Mouse (Mus musculus) cerebellum, adult 11 months (tissue): ENCODE data around the gene Tnk1.
A peak's percentile ranks its signal among the peaks of the same experiment; 100 is the strongest.
"Not testable (repeated sequence)": the region's sequence is repeated elsewhere in the genome, so short reads cannot be mapped to it uniquely, and the experiment has no call there.

ENCODE experiments used
- DNase-seq: peaks from one replicate; pipeline ENCODE4 v3.0.0; 2022

Tnk1 gene

DNA sequence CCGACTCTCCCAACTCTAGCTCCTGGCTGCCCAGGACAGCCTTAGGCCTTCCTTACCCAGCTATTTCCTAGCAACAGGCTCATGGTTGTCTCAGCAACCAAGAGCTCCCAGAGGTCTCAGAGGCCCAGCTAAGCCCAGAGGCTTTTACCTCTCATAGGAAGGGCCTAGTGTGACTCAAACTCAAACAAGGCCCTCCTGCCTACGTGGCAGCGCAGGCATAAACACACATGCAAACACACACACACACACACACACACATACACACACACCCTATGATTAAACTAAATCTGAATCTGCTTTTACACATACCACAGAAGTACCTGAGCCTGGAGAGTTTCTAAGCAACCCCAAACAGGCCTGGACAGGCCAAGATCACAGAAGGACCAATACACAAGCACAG is 19.9 kb upstream of the Tnk1 start:
- DNase-seq = no peak

DNA sequence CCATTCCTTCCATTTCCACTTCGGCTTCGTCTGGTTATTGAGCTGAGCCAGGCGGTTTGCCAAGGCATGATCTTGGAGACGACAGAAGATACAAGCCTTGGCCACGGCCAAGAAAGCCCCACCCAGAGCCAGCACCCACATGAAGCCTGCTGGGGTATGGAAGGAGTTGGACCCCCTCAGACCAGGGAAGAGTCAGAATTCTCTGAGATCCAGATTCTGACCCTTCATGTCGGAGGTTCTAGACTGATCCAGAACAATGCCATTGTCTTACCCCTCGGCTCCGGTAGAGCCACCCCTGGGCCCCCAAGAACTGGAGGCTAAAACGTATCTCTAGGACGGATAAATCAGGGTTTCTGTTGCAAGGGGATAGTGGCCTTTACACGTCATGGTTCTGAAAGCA is 19.3 kb upstream of the Tnk1 start, which contains the start of gene Tmem95:
Gene Tmem95, minus strand, starts transcription at position 141 of the 400 bp plus-strand sequence.
- DNase-seq = no peak

DNA sequence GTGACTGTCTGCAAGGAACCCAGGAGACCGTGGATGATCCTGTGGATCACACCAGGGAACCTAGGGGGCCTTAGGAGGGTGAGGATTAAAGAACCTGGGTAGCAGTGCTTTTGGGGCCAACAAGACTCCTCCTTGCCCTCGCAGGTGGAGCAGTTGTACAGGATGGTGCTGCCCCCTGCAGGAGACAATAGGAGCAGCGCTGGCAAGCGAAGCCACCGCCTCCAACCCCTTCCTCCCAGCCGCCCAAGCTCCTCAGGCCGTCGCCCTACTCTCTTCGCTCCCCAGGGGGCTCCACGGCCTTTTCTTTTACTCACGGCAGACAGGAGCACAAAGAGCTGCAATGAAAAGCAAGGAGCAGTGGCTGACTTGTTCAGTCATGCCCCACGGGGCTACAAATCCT is 18.3 kb upstream of the Tnk1 start:
- peak; percentile 79 for DNase-seq

DNA sequence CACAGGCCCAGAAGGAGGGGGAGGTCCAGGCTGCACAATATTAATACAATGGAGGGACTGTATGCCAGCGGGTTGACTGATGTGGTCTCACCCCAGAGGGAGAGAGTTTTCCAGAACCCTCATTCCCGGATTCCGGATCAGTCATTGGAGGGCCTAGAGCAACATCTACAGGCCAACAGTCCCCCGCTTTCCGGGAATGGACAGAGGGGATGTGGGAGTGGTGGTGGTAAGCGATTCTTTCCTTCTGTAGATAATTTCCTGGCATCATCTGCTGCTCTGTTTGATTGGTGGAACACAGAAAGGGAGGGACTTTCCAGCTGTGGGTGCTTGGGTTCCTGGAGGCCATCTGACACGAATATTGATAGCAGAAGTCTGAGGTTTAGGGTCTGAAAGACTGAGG is 17.7 kb upstream of the Tnk1 start:
- no peak for DNase-seq

DNA sequence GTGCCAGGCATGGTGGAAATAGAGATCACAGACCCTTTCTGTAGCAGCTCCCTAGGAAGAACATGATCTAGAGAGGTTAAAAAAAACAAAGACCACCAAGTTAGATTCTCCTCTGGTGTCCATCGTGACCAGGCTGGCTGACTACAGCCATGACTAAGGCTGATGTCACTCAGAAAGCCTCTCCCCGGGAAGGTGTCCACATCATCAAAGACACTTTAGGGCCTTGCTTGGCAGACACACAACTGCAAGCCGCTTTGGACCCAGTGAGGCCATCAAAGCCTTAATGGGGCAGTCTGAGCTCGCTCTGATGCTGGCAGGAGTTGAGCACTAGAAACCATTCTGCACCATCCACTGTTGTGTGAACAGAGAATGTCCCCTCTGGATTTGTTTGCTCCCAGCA is 13.9 kb upstream of the Tnk1 start:
- DNase-seq = no peak

DNA sequence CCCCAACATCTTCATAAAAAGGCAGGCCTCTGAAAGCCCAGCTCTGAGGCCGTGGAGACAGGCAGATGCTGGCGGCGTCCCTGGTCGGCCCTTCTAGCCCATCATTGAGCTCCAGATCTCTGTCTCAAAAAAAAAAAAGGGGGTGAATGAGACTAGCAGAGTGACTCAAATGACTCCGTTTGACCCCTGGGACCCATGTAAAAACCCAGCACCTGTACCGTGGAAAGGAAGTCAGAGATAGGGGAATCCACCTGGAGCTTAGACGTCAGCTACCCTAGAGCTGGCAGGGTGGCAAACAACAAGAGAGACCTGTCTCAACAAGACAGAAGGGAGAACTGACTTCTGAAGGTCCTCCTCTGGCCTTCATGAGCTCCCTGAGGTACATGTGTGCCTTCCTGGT is 13.3 kb upstream of the Tnk1 start:
- DNase-seq = no peak

DNA sequence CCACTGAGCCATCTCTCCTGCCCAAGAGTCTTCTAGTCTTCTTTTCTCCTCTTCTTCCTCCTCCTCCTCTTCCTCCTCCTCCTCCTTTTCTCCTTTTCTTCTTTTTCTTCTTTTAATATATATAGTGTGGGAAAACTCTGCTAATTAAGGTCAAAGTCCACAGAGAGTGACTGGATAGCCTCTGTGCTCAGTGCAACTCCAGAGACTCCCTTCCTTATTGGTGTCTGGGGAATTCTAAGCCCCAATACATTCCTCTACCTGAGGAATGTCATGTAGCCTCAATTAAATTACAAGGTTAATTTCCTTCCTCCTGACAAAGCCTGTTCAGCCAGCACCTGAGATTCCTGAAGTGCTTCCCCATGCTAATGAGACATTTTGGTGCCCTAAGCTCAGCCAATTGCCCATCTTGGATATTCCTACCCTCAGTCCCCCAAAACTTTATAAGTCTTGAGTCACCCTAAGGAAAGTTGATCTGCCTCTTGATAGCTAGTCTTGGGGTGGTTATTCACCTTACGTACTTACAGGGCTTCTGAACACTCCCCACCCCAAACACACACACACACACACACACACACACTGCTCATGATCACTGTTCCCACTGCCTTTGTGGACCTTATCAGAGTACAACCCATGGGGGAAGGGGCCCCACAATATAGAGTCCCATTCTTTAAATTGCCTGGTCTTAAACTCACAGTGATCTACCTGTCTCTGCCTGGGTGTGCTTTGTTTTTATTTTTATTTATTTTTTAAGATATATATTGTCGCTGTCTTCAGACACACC is 11.9 kb upstream of the Tnk1 start:
- DNase-seq = no peak

DNA sequence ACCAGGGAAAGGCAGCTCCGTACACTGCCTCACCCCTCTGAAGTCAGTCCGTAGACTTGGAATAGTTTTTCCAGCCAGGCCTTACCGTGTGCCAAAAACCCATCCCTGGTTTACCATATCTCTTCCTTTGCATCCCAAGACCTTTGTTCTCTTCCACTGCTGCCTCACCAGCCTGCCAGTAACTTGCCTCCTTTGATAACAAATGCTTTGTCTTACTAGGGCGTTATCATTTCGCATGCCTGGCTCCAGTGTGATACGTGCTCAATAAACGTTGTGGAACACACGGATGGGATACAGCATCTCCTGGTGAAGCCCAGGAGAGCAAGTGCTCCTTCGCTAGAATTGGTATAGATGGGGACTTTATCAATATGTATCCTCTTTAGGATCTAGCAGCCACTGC is 8.8 kb upstream of the Tnk1 start:
- no peak for DNase-seq

DNA sequence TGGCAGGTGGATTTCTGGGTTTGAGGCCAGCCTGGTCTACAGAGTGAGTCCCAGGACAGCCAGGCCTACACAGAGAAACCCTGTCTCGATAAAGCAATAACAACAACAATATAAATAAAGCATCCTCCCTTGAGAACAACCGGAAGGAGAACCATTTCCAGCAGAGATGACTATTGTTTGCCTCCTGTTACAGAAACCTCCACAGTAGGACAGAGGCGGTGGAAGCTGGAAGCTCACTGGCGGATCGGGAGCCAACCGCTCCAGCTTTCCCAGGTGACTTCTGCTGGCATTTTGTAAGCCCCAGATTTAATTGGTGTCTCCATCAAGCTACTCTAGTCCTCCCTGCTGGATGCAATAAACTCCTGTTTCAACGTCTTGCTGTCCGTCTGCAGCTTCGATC is 7.0 kb upstream of the Tnk1 start:
- DNase-seq = no peak

DNA sequence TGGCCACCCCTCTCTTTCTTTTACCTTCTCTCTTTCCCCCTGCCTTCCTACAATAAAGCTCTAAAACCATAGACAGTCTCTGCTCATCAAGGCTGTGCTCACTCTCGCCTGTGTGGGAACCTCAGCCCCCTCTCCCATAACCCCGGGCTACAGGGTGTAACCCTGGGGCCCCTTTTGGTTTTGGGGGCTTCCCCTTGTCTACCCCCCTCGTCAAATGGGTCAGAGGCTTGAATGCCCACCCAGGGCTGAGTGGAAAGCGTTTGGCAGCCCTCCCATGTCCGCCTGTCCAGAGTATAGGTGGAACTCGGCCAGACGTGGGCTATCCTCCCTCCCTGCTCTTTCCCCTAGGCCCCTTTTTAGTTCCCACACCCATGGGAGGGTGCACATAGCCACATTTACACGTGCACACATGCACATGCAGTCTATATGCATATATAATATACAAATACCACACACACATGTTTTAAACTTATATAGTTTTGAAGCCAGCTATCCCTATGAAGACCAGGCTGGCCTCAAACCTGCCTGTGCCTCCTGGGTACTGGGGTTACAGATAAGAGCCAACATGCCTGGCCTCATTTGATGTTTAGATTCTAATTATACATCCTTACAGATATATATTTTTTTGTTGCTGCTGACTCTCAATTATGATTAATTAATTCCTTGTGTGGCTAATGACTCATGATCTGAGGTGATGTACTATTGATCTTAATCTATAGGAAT is 5.8 kb upstream of the Tnk1 start:
- DNase-seq = no peak

DNA sequence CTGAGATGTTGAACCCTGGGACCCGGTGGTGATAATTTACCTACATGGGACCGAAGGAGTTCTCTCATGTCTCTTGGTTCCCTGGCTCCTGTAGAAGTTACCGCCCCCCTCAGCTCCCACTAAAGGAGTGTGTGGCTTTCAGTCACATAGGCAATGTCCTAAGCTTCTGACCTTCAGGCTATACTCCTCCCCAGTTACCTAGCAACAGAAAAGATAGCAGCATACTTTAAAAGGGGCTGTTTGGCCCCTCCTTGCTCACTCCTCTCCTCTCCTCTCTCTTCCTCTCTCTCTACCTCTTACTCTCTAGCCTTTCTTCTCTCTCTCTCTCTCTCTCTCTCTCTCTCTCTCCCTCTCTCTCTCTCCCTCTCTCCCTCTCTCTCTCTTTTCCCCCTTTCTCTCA is 5.2 kb upstream of the Tnk1 start:
- not testable (repeated sequence) for DNase-seq

DNA sequence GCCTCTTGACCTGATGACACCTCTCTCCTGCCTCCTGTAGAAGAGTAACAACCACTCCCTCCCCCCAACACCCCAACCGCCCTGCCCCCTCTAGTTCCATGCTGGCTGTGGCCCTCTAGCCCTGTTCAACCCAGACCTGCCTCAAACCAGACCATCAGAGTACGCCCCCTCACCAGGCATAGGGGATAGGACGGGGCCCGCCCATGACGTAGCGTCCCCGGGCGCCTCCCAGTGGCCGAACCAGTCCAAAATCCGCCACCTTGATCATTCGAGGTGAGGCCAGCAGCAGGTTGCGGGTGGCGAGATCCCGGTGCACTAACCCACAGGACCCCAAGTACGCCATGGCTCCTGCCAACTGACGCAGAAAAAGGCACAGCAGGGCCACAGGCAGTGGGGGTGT is 3.2 kb downstream of the Tnk1 start:
- peak; percentile 48 for DNase-seq

DNA sequence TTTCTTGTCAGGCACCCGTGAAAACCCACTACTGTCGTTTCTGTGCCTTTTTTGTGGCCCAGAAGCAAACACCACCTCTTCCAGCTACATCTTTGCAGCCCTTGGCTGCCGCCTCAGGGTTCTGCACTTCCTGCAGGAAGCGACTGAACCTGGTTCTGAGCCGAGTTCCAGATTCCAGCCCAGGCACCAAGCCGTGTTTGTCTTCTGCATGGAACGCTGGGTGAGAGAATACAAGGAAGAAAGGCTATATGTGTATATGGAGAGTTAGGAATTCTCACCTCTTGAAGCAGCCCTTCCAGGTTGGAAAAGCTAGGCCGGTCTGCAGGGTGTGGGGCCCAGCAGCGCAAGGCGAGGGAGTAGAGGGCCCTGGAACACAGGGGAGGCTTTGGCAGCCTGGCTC is 3.9 kb downstream of the Tnk1 start:
- DNase-seq = no peak

DNA sequence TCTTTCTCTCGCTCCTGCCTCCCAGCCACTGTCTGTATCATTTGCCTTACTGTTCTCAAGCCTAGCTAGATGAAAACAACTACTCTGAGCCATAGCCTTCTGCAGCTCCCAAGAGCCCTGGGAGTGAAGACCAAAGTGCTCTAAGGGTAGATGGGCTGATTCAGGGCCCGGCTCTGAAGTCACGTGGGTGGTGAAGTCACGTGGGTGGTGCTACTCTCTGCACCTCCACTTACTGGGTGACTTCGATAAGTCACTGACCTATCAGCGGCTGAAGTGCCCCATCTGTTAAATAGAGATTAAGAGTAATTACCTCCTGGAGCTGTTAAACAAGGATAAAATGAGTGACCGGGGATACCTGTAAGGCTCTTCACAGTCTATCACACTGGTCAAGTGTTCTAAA is 4.5 kb downstream of the Tnk1 start:
- DNase-seq = no peak

DNA sequence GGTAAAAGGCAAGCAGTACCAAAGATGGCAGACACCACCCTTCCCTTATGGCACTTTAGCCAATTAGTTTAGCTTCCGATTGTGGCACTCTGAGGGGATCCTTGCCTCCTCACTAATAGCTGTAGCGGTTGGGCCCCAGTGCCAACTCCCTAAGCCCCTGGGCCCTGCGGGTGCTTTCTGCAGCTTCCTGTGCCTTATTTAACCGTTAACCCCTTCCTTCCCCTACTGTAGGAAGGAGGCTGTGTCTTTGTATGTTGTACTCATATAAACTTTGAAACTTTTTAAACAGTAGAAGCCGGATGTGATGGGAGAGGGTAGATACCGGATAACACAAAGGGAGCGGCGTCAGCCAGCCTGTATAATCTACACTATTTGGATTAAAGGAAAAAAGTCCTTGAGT is 7.8 kb downstream of the Tnk1 start:
- DNase-seq = no peak

DNA sequence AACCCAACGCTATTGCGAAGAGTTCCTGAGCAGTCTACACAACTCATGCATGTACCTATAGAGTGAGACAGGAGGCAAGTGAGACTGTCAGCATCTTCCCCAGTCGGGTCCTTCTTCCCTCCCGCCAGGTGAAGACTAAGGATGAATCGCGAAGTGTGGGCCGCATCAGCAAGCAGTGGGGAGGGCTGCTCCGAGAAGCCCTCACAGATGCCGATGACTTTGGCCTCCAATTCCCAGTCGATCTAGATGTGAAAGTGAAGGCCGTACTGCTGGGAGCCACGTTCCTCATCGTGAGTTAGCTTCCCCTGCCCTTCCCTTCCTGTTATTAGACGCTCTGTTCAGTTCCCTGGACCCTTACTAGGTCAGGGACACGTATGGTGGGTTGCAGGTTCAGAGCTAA is 8.6 kb downstream of the Tnk1 start:
- DNase-seq = no peak

DNA sequence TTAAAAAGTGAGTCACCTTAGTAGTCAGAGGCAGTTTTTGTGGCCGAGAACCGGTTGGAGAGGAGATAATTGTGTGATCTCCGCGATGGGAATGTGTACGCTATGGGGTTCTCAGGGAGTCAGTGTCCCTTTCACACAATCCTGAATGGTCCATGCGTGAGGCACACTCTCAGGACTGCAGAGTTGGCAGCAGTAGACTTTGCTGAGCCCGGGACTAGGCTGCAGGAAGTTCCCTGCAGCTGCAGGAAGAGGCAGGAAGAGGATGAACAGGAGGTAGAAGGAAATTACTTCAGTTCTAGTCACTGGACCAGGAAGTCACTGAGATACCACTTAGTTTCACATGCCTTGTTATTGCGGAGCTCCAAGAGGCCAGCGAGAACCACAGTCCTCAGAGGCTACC is 9.4 kb downstream of the Tnk1 start:
- DNase-seq = no peak

DNA sequence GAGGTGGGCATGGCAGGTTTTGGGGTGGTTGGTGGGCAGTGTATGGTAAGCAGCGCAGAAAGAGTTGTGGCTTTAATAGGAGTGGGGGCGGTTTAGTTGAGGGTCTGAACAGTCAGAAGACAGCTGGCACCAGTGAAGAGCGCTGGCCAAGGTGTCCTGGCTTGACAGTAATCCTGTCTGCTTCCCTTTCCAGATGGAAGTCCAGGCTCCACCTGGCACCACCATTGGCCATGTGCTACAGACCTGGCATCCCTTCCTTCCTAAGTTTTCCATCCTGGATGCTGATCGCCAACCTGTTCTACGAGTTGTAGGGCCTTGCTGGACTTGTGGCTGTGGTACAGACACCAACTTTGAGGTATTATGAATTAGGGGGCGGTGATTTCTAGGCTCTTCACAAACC is 10.5 kb downstream of the Tnk1 start:
- DNase-seq = peak; percentile 66

DNA sequence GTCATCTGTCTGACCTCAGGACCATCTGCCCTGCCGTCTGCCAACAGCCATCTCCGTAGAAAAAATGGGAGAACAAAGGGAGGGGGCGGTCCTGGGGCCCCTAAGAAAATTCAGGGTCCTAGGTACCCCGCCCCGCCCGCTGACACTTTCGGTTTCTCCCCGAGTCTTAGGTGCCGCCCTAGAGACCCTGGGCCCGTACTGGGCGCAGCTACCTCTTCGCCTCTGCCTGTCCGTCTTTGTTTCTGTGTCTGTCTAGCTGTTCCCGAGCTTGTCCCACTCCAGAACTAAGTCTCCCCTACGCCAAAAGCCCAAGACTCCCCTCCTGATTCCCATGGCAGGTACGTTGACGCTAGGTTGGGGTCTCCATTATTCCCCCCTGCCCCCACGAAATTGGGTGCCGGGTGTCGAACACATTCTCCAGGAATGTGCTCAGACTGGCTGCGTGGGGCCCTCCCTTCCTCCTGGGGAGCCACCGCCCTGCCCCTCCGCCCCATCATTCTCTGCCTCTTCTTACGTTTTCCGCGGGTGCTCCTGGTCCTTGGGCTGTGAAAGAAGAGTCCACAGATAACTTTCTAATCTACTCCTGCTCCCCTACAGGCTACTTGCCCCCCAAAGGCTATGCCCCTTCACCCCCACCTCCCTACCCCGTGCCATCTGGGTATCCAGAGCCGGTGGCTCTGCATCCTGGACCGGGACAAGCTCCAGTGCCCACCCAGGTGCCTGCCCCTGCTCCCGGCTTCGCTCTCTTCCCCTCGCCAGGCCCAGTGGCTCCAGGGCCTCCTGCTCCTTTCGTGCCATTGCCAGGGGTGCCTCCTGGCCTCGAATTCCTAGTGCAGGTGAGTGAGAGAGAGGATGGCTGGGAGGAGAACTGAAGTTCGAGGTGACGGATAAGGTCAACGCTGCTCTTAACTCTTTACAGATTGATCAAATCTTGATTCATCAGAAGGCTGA is 11.5 kb downstream of the Tnk1 start:
- DNase-seq = no peak

DNA sequence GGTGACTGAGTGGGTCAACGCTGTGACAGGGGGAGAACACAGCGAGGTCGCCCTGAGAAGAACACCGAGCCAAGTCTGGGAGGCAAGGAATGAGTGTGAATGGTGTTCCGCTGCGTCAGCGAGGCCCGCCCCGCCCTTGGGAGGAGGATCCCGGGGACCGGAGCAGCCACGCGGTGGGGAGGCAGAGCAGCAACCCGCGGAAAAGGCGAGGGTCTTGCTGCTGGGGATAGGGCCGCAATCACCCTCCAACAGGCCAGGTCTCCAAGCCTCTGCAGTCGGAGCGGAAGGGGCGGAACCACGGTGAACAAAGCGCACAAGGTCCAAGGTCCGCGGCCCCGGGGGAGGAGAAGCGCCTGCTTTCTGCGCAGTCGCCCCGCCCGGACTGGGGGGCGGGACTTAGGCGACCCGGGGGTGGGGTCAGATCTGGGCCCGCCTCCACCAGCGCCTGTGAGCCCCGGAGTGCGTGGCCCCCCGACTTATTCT is 12.3 kb downstream of the Tnk1 start, which contains the start of gene Plscr3:
Gene Plscr3, plus strand, starts transcription at position 179 of the 483 bp plus-strand sequence.
- DNase-seq = peak; percentile 90

DNA sequence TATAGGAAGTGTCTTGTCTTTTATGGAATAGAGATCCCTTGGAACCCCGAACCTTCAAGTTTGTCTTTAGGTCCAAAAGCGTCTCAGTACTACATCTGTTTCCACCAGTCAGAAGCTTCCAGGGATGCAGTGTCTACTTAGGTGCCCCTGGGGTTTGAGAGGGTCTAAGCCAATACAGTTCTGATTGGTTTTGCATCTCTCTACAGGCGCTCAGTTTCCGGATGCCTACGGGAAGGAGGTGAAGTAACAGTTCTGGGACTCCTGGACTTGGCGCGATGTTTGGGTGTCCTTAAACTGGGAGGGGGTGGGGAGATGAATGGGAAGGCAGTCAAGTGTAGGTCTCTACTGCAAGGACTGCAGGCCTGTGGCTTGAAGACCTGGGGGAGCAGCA is 19.8 kb downstream of the Tnk1 start:
- DNase-seq = no peak

DNA sequence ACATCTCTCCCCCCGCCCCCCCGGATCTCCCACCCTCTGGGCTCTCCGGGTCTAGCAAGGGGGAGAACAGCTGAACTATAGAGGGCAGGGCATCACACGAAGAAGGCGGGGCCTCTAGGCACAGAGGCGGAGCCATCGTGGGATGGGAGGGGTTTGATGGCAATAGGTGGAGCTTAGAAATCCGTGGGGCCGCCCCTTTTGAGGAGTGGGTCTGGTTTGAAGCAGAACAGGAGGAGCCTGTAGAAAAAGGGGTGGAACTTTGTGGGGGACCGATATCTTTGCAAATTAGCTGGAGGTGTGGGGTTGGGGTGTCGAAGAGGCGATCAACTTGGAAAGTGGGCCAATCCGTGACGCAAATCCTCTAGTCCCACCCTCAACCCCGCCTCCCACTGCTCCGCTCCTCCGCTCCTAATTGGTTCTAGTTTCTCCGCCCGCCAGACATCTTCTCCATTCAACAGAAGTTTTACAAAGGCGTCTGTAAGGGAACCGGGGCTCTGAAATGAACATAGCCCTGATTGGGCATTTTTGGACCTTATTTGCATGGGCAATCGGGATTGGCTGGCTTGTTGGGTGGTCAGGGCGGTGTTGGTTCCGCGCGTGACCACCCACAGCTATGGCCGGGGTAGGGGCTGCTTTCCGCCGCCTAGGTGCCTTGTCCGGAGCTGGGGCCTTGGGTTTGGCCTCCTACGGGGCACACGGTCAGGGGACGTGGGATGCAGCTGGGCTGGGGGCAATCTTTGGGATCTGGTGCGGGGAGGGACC is 20.4 kb downstream of the Tnk1 start, which contains the start of gene Tmem256:
Gene Tmem256, plus strand, starts transcription at position 563 of the 762 bp plus-strand sequence.
- DNase-seq = peak; percentile 96
